Mouse (Mus musculus) kidney, postnatal 25 days (tissue): ENCODE measurements around the gene Dgki.
A peak's percentile ranks its signal among the peaks of the same experiment; 100 is the strongest.

Source experiments
- DNase-seq, 2 experiments: peaks; one replicate each; pipeline ENCODE4 v3.0.0; 2021; ENCODE audit warnings: mixed read lengths in 2 of 2

The Dgki gene

DNA sequence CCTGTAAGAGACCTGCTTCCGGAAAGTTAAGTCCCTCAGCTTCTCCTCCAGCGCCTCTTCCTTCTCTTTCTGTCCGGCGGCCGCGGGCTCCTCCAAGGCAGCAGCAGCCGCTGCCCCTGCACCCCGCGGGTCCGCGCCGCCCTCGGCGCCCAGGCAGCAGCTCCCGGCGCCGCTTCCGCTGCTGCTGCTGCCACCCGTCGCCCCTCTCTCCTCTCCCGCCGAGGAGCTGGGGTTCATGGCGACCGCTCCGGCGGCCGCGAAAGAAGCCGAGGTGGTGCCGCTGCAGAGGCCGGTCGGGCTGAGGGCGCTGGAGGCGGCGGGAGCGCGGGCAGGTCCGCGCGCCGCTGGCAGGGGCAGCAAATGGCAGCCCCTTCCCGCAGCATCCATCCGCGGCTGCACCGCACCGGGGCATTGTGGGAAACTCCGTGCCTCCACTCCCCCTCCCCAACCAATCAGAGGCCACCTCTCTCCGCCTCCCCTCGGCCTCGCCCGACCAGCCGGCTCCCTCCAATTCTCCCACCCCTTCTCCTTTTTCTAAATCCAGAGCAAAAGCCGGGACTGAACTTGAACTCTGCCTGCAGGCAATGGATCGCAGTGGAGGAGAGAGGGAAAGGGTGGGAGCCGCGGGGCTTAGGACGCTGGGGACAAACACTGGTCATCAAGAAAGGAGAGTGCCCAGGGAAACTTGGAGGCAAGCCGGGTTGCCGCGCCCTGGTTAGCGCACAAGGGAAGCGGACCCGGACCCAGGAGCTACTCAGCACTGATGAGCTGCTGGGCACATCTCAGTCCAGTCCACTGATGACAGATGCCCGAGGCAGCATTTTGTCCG lies at the start of gene Dgki:
Gene Dgki, minus strand, starts transcription at position 623 of the 829 bp plus-strand sequence.
- DNase-seq: peak; percentile 4 to 39

DNA sequence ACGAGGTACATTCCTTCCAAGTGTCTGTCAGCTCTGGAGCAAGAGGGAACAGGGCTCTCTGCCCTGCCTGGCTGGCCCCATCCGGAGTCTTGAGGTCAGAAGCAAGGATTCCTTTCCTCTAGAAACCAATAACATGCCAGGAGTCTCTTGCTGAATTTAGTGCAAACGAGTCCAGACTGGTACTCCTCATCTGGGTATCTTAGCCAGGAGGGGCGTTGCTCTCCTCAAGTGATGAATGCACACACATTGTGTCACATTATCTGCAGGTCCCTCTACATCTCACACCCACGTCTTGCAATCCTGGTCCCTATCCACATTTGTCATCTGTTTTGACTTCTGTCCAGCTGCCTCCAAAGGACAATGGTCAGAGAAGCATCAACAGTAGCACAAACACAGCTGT lies 47.6 kb upstream of the Dgki start:
- no peak for DNase-seq

DNA sequence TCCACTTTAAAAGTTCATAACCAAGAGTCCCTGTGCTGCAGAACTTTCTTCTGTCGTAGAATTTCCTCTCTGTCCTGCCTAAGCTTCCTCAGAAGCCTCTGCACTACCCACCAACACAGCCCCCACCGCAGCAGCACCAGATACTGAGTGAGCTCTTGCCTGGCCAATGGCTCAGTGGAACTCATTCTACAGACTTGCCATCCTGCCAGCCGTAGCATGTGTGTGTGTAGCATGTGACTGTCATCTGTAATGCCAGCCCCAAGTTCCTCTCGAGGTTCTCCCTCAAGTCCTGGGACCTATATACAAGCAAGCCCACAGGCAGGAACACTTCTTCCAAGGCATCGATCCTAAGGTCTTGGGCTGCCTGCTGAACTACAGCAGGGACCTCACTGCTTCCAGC lies 38.1 kb upstream of the Dgki start:
- DNase-seq: peak in 1 of 2 experiments; percentile 23

DNA sequence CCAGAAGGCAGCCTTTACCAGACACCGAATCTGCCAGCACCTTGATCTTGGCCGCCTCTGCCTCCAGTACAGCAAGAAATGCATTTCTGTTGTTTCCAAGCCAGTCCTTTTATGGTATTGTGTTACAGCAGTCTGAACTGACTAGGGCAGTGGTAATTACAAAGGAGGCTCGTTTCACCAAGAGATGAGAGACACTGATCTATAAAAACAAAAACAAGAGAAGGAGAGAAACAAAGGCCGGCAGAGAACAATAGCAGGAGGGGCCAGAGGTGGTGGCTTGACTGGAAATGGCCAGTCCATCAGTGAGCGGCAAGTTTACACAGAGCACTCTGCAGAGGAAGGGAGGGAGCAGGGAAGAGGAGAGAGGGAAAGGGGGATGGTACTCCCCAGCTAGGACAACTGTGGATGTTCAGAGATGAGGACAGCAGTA lies 36.9 kb upstream of the Dgki start:
- no peak for DNase-seq

DNA sequence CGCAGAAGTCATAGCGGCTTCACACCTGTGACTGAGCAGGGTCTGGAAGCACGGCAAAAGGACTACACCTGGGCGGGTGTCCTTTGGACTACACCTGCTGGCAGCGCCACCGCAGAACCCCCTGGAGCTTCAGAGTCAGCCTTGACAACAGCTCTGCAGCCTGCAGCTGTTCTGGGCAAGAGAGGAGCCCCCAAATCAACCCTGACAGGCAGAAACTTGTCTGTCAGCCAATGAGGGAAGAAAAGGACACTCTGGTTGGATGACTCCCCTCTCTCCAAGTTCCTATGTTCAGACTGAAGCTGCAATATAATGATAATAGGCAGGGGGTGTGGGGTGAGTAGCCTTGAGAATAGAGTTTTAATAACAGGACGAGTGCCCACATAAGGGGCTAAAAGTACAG lies 36.4 kb upstream of the Dgki start:
- DNase-seq: no peak

DNA sequence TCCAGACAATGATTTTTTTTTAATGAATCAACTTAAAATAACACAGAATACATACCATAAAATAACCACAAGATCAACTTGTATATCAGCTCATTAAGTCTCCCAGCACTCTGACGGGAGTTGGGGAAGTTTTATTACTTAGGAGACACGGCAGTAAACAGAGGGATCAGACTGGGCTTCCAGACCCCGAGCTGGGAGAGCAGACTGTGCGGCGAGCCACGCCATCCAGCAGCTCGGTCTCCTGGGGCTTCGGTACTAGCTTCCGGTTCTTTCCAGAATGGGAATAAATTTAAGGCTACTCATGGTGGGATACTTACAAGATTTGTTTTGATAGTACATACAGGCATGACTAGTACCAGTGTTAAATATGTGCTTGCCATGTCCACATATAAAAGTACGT lies 32.9 kb upstream of the Dgki start:
- no peak for DNase-seq

DNA sequence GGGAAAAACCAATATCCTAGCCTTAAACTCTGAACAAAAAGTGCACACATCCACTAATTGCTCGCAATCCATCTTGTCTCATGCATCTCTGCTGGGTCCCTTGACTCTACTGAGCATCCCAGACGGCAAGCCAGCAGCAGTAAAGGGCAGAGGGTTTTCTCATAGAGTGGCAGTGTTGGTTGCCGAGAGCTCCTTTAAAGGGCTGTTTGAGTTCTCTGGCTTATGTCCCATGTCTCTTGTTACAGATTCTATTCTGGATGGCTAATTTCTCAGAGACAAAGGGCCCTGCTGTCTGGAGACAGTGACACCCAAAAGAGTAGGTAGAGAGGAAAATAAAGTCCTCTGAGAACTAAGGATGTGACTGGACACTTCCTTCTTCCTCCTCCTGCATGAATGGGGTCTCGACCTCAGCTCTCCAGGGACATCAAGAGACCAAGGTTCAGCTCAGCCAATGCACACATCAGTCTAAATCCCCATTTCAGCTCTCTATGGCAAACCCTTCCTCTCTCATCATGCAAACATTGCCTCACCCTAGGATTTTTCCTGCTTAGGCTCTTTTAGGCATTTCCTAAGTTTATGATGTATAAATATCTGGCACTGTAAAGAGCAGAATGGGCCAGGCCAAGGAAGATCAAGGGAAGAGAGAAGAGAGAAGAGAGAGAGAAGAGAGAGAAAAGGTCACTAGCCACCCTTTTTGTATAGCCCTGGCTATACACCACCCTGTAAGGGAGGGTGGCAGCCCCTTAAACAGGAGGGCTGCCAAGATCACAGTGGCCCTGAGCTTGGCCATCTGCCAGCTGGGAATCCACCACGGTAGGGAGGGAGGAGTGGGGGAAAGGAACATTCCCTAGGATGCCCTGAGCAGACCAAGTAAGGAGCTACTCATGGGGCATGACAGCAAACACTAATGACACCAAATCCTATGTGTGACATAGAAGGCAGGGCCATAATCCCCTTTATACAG lies 30.2 kb upstream of the Dgki start:
- no peak for DNase-seq

DNA sequence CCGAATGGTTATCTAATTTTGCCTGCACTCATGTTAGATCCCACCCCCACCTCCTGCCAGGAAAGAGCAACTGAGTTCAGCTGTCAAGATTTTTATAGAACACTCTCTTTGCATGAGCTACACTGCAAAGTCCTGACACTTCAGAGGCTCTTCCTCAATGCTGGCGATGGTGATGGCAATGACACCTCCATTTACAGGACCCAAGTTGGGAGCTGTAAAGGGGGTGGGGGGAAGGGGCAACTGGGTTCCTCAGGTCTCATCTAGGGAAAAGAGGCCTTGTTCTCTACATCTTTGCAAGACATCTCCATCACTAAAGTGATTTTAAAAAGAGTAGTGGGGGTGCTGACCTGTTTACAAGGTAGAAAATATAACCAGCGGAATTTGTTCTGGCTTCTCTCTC lies 29.4 kb upstream of the Dgki start:
- DNase-seq: no peak

DNA sequence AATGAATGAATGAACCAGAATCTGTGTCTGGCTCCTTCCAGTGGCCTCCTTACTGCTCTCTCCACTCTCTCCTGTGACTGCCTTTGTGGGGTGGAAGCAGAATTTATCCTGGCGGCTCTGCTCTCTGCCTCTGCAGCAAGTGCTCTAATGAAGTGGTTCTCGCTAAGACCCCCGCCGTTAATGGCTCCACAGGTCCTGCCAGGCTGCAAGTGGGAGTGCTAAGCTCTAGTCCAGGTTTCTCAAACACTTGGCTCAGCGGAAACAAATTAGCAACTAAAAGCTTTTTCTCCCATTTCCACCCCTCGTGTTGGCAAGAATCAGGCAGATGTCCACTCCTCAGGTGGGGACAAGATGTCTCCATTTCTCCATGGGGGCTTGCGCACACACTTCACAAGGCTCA lies 28.7 kb upstream of the Dgki start:
- no peak for DNase-seq

DNA sequence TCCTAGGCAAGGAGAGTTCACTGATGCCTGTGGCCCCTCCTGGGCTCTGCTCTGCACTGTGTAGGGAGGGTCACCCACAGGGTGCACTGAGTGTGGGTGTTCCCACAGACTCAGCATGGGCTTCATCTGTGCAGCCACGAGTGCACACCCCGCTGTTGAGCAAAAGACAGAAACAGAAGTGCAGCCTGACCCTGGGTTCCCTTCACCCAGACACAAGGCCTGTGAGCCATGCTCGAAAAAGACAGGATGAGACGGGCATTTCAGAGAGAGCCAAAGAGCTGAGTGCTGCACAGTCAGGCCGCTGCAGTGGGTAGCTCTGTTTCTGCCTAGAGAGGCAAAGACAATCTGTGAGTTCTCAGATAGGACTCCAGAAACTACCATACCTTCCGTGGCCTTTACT lies 27.5 kb upstream of the Dgki start:
- DNase-seq: no peak

DNA sequence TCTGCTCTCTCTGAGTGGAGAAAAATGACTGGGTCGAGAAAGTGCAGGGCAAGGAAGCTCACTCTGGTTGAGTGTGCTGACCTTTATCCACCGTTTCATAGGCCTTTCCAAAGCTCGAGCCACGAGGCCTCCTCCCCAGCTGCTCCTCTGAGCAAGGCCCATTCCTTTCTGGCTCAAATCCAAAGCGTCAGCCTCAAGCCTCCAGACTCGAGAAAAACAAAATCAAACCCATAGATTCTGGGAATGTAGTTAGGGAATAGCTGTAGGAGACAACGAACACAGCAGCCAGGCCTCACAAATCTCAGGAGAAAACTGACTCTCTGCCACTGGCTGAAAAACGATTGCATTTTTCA lies 26.6 kb upstream of the Dgki start:
- DNase-seq: peak; percentile 62 to 76

DNA sequence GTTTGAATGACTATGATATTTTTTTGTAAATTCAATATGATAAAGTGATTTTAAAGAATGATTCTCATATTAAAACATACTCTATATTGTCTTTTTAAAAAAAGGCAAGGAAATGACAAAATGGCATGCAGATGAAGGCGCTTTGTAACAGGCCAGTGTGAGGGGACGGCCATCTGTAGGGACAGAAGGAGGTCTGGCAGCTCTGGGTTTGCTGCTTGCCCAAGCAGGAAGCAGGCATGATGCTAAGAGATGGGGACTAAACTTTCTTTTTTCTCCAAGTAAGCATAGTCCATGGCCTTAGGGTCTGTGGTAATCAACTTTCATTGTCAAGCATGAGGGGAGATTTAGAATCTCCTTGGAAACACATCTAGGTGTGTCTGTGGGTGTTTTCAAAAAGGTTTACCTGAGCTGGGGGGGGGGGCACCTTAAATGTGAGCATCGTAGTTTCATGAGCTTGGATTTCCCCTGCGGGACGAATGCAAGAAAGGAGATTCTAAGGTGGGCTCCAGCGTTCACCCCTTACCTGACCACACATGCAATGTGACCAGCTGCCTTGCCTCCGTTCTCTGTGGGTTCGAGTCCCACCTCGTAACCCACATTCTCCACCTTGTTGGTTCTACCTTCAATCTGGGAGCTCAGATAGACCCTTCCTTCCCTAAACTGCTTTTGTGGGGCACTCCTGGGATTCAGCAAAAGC lies 26.1 kb upstream of the Dgki start:
- DNase-seq: no peak

DNA sequence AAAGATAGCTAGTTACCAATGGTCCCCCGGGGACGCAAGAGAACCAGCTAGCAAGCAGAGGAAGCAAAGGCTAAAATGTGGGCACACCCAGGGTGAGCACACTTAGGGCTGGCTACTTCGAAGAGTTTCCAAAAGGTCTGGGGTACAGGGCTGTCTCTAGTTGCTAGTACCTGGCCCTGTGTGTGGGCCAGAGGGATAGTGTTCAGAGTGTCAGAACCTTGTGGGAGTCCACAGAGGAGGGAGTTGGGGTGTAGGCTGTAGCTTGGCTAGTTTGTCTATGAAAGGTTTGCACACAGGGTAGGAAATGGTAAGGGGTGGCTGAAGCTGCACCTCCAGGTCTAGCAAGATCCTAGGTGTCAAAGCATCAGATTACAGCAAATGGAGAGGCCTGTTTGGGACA lies 25.1 kb upstream of the Dgki start:
- DNase-seq: no peak

DNA sequence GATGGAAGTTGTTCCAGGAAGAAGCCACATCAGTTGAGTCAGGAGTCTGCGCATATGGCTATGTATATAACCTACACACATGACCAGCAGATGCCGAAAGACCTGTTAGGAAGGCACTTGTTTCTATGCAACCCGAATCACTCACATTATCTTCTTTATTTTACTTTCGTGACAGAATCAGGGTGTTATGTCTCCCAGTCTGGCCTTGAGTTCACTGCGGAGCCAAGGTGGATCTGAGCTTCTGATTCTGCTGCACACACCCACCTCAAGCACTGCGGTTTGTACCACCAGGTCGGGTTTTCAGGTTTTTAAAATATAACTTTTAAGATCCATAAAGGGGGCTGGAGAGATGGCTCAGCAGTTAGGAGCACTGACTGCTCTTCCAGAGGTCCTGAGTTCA lies 22.7 kb upstream of the Dgki start:
- DNase-seq: no peak

DNA sequence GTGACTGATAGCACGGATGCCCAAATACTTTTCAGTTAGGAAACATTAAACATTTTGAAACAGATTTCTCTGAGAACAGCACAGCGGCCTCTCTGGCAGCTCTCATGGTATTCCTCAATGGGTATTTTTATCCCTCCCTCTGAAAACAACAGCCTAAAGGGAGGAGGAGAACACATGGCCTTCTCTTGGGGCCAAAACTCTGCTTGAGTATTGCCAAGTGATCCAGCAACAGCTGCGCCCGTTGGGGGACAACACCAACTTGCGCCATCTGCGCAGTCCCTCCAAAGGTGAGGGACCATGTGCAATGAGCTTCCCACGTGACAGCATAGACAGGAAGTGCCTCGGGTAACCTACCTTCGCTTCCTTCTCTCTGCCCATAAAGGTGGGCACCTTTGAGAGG lies 22.1 kb upstream of the Dgki start:
- no peak for DNase-seq

DNA sequence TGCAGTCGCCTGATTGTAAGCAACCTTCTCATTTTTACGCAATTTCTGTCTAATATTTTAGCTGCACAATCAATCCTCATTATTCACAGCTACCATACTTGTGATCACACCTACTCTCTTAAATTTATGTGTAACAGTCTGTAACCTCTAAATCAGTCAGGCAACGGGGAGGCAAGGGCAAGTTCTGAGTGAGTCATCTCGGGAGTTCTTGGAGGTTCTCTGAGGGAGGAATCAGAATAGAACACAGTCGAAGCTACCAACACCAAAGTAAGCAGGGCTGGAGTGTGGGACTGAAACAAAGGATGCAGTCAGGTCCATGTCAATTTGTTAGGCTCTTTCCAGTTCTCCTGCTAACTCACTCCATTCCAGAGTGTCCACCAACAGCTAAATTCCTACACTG lies 17.9 kb upstream of the Dgki start:
- no peak for DNase-seq

DNA sequence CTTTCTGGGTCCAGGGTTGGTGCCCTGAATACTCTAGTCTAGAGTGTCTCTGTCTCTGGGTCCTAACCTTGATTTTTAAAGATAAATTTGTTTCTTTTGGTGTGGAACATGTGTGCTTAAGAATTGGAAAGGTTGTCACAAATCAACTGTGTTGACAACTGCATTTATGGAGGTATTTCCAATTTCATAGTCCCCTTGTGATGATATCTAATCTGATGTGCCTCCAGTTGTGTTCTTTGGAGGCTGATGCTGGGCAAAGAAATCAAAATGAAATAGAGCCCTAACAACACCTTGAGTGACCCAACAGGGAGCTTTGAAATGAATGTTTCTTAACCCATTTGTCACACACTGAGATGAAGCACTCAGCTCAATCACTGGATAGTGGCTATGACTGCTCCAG lies 15.5 kb upstream of the Dgki start:
- no peak for DNase-seq

DNA sequence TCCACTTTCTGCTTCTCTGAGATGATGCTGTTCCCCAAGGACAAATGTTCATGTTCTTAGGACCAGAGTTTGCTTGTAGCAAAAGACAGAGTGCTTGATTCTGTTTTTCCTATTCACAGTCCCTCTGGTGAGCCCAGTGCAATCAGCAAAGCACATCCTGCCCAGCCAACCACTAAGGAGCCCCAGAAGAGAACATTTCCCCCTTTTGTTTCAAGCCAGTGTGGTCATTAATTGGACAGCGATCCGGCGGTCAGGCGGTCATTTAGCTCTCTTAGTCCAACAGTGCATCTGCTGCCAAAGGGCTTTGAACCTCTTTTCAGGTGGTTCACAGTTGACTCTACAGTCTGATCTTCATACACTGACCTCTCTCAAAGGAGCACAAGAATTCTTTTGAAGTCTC lies 10.6 kb upstream of the Dgki start:
- DNase-seq: no peak

DNA sequence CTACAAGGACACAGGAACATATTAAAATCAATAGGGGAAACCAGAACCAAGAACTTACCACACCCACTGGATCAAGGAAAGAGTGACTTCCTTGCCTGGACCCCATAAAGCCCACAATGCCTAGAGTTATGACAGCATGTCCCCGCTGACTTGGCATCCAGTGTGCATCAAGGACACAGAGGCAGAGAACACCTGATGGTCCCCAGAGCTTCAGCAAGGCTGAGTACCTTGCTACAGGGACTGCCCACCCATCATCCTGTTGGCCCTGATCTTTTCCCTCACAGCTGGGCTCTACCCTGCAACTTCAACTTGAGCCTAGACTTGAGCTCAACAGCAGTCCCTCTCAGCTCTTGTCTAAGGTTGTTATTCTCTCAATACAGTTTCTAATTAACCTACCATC lies 6.6 kb upstream of the Dgki start:
- DNase-seq: no peak

DNA sequence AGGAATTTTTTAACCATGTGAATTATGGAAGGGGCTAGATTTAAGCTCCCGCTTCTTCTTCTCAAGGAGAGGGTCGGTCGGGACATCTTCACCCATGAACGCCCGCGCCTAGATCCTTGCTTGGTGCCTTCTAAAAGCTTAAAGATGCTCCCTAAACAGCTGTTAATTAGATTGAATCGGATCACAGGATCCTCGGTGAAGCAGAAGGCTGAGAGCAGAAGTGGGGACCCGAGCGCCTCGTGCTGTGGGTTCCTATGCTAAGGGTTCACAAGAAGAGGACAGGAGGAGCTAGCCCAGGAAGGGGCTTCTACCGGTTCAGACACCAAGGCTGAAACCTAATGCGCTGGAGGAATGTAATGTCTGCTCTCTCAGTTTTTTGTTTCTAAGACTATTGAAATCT lies 508 bp upstream of the Dgki start:
- no peak for DNase-seq

DNA sequence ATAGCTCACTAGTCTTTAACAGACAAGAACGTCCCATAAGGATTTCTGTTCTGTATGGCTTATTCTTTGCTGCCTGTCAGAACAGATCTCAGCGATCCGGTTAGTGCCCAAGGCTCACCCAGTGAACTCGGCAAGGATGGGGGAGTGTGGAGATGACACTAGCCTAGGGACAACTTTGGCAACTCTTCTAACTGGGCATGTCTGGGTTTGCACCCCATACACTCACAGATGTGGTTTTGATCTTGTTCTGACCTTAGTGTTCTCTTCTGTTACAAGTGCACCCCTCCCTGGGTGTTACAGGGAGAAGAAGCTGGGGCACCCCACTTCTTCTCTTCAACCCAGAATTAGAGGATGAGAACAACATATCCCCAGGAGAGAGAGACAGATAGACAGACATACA lies 1.0 kb downstream of the Dgki start:
- DNase-seq: no peak

DNA sequence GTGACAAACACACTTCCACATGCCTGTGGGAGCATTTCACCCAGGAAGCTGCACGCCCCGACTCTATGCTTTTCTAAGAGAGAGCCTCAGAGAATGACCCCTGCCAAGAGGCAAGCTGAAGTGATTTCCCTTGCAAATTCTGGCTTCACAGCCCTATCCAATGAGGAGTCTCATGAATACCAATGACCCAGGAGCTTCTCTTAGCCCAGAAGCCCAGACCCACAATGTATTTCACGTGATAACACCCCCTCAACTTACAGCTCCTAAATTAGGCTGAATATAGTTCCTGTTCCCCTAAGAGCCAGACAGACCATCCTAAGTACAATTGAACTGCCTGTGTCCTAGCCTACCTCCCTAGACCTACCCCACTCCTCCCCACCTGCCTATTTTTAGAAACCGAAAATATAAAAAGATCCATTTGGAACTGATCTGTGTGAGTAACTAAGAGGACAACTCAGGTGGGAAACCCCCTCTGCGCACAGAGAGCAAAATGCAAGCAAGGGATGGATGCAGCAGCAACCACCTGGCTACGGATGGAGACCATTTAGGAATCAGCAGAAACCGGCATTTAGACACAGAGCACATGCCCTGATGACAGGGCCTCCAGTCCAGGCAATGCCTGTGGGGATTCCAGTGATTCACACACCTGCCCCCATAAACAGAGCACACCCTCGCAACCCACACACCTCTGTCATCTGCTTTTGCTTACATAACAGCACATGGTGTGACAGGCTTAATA lies 2.1 kb downstream of the Dgki start:
- DNase-seq: no peak

DNA sequence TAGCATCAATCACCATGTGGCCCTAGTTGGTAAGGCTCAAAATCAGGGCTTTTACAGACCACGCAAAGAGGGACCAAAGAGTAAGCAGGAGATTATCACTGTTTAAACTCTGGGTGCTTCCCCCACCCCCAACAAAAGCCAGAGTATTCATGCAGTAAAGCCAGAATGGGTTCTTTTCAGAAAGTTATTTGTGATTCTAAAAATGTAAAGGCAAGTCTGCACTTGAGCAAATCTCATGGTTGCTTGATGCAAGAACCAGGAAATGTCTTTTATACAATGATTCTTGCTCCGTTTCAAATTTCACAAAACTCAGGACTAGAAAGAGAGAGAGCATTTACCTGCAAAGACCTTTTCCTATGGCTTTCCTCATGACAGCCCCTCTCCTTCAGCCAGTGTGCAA lies 7.9 kb downstream of the Dgki start:
- no peak for DNase-seq
